Mouse (Mus musculus) MEL (cell line): Measurements from ENCODE around the gene Fat3. TPM values are rescaled to one million over a fixed set of nuclear protein-coding genes. Genes with fewer than 3 reads are reported as not detected.

Experiments used
- DNase-seq: peaks from one replicate; pipeline ENCODE4 v3.0.0; 2011; ENCODE audit warnings: low read depth, low spot score
- H3K27ac ChIP-seq: 2 replicates; pipeline ENCODE4 v1.5.1; 2012; ENCODE audit warnings: low read depth, mild to moderate bottlenecking, control low read depth, low read length, moderate library complexity; ENCODE audit not compliant: control insufficient read depth
- H3K27me3 ChIP-seq, 2 experiments: fragments of 150-350 bp in 1 of 2; sonication (generic) in 1 of 2; 2 replicates each; pipeline ENCODE4 v1.6.1; 2012; ENCODE audit warnings: low read length in 2 of 2, mild to moderate bottlenecking in 2 of 2, improper control_type of control experiment in 1 of 2, moderate library complexity in 1 of 2; ENCODE audit not compliant: insufficient read depth in 2 of 2, control insufficient read depth in 1 of 2
- H3K36me3 ChIP-seq, 2 experiments: 2 replicates each; pipeline ENCODE4 v1.6.1; 2012 to 2014; ENCODE audit warnings: low read length in 2 of 2, improper control_type of control experiment in 1 of 2, inconsistent platforms in 1 of 2, mild to moderate bottlenecking in 1 of 2; ENCODE audit not compliant: insufficient read depth in 2 of 2, control insufficient read depth in 1 of 2
- H3K4me1 ChIP-seq, 2 experiments: fragments of 150-350 bp in 1 of 2; sonication (generic) in 1 of 2; 2 replicates each; pipeline ENCODE4 v1.6.1; 2012; ENCODE audit warnings: low read length in 2 of 2, improper control_type of control experiment in 1 of 2, mild to moderate bottlenecking in 1 of 2; ENCODE audit not compliant: insufficient read depth in 2 of 2, control insufficient read depth in 1 of 2
- H3K4me3 ChIP-seq, 2 experiments: fragments of 150-350 bp in 1 of 2; sonication (generic) in 1 of 2; 2 replicates each; pipeline ENCODE4 v1.5.1; 2012; ENCODE audit warnings: low read depth in 2 of 2, low read length in 2 of 2, mild to moderate bottlenecking in 2 of 2, moderate library complexity in 2 of 2, control low read depth in 1 of 2, improper control_type of control experiment in 1 of 2; ENCODE audit not compliant: control insufficient read depth in 1 of 2, insufficient read depth in 1 of 2
- H3K79me2 ChIP-seq: 2 replicates; pipeline ENCODE4 v1.6.1; 2012; ENCODE audit warnings: mild to moderate bottlenecking, low read length, moderate library complexity; ENCODE audit not compliant: control insufficient read depth, poor library complexity, insufficient read depth
- H3K9ac ChIP-seq: 2 replicates; pipeline ENCODE4 v1.6.1; 2012; ENCODE audit warnings: low read depth, mild to moderate bottlenecking, control low read depth, low read length, moderate library complexity; ENCODE audit not compliant: control insufficient read depth, poor library complexity, severe bottlenecking
- H3K9me3 ChIP-seq: fragments of 150-350 bp; sonication (generic); replicated peaks from 2 replicates; pipeline ENCODE4 v1.6.1; 2012; ENCODE audit warnings: mild to moderate bottlenecking, low read length, improper control_type of control experiment, moderate library complexity; ENCODE audit not compliant: insufficient read depth
- BHLHE40 ChIP-seq: IDR thresholded peaks from 2 replicates; pipeline ENCODE4 v1.6.1; 2012; ENCODE audit warnings: low read depth, mild to moderate bottlenecking, inconsistent platforms, low read length, improper control_type of control experiment, borderline replicate concordance
- CHD1 ChIP-seq: IDR thresholded peaks from 2 replicates; pipeline ENCODE4 v1.6.1; 2012; ENCODE audit warnings: low read depth, mild to moderate bottlenecking, inconsistent platforms, low read length, improper control_type of control experiment
- E2F4 ChIP-seq: IDR thresholded peaks from 2 replicates; pipeline ENCODE4 v1.6.1; 2011; ENCODE audit warnings: low read depth, low read length, improper control_type of control experiment, borderline replicate concordance
- ELF1 ChIP-seq: IDR thresholded peaks from 2 replicates; pipeline ENCODE4 v1.6.1; 2014; ENCODE audit warnings: low read depth, mild to moderate bottlenecking, inconsistent platforms, low read length, improper control_type of control experiment, moderate library complexity
- EP300 ChIP-seq, 2 experiments: IDR thresholded peaks; 2 replicates each; pipeline ENCODE4 v1.6.1; 2011; ENCODE audit warnings: improper control_type of control experiment in 2 of 2, low read length in 2 of 2, low read depth in 1 of 2, mild to moderate bottlenecking in 1 of 2
- ETS1 ChIP-seq: IDR thresholded peaks from 2 replicates; pipeline ENCODE4 v1.6.1; 2012; ENCODE audit warnings: low read depth, mild to moderate bottlenecking, inconsistent platforms, low read length, improper control_type of control experiment, moderate library complexity
- GABPA ChIP-seq: IDR thresholded peaks from 2 replicates; pipeline ENCODE4 v1.6.1; 2012; ENCODE audit warnings: low read depth, mild to moderate bottlenecking, inconsistent platforms, low read length, improper control_type of control experiment, moderate library complexity
- HCFC1 ChIP-seq: IDR thresholded peaks from 2 replicates; pipeline ENCODE4 v1.6.1; 2012; ENCODE audit warnings: low read depth, mild to moderate bottlenecking, inconsistent platforms, low read length, improper control_type of control experiment, moderate library complexity
- JUND ChIP-seq: IDR thresholded peaks from 2 replicates; pipeline ENCODE4 v1.6.1; 2011; ENCODE audit warnings: low read depth, mild to moderate bottlenecking, improper control_type of control experiment, low read length
- KAT2A ChIP-seq: conservative IDR thresholded peaks from 2 replicates; pipeline ENCODE4 v1.6.1; 2012; ENCODE audit warnings: low read depth, low read length, improper control_type of control experiment, inconsistent platforms
- MAX ChIP-seq: IDR thresholded peaks from 2 replicates; pipeline ENCODE4 v1.6.1; 2011; ENCODE audit warnings: low read length, improper control_type of control experiment
- MEF2A ChIP-seq: IDR thresholded peaks from 2 replicates; pipeline ENCODE4 v1.6.1; 2014; ENCODE audit warnings: low read depth, mild to moderate bottlenecking, inconsistent platforms, low read length, improper control_type of control experiment; ENCODE audit not compliant: poor library complexity, insufficient replicate concordance, severe bottlenecking; ENCODE audit errors: extremely low read depth
- NELFE ChIP-seq: IDR thresholded peaks from 2 replicates; pipeline ENCODE4 v1.6.1; 2011; ENCODE audit warnings: low read depth, low read length, improper control_type of control experiment
- NRF1 ChIP-seq: IDR thresholded peaks from 2 replicates; pipeline ENCODE4 v1.6.1; 2014; ENCODE audit warnings: low read depth, mild to moderate bottlenecking, inconsistent platforms, low read length, improper control_type of control experiment, moderate library complexity; ENCODE audit not compliant: poor library complexity, insufficient read depth, severe bottlenecking
- POLR2AphosphoS2 ChIP-seq: IDR thresholded peaks from 2 replicates; pipeline ENCODE4 v1.6.1; 2011; ENCODE audit warnings: low read length, improper control_type of control experiment
- POLR2AphosphoS5 ChIP-seq: IDR thresholded peaks from 2 replicates; pipeline ENCODE4 v1.6.1; 2012; ENCODE audit warnings: low read depth, borderline replicate concordance, mild to moderate bottlenecking, inconsistent platforms, low read length, moderate library complexity, mixed read lengths
- RAD21 ChIP-seq: IDR thresholded peaks from 2 replicates; pipeline ENCODE4 v1.6.1; 2011; ENCODE audit warnings: mild to moderate bottlenecking, low read depth, low read length, improper control_type of control experiment
- RCOR1 ChIP-seq: IDR thresholded peaks from 2 replicates; pipeline ENCODE4 v1.6.1; 2012; ENCODE audit warnings: low read depth, mild to moderate bottlenecking, inconsistent platforms, low read length, improper control_type of control experiment
- SIN3A ChIP-seq: IDR thresholded peaks from 2 replicates; pipeline ENCODE4 v1.6.1; 2012; ENCODE audit warnings: low read length, improper control_type of control experiment, inconsistent platforms
- SMC3 ChIP-seq: IDR thresholded peaks from 2 replicates; pipeline ENCODE4 v1.6.1; 2011; ENCODE audit warnings: low read depth, low read length, improper control_type of control experiment
- TBP ChIP-seq: IDR thresholded peaks from 2 replicates; pipeline ENCODE4 v1.8.0; 2011; ENCODE audit warnings: low read depth, low read length, improper control_type of control experiment
- TCF12 ChIP-seq: IDR thresholded peaks from 2 replicates; pipeline ENCODE4 v1.6.1; 2014; ENCODE audit warnings: low read depth, mild to moderate bottlenecking, inconsistent platforms, low read length, improper control_type of control experiment, moderate library complexity
- UBTF ChIP-seq: IDR thresholded peaks from 2 replicates; pipeline ENCODE4 v1.6.1; 2012; ENCODE audit warnings: low read depth, mild to moderate bottlenecking, inconsistent platforms, low read length, improper control_type of control experiment, moderate library complexity, borderline replicate concordance; ENCODE audit not compliant: insufficient read depth
- USF1 ChIP-seq: IDR thresholded peaks from 2 replicates; pipeline ENCODE4 v1.6.1; 2014; ENCODE audit warnings: low read depth, mild to moderate bottlenecking, inconsistent platforms, low read length, improper control_type of control experiment, moderate library complexity
- polyA plus RNA-seq, 2 experiments: library from polyadenylated mRNA; stranded (reverse) in 1 of 2; unstranded in 1 of 2; fragments of >175 nt in 1 of 2; fragments of >200 nt in 1 of 2; gene quantifications; 2 replicates each; pipeline versions ENCODE4 v1.2.1 to v1.2.4; 2012; ENCODE audit warnings: low replicate concordance in 2 of 2, low read depth in 1 of 2; ENCODE audit not compliant: insufficient read length in 2 of 2, insufficient read depth in 1 of 2, missing spikeins in 1 of 2
- total RNA-seq: library from RNA; depleted of rRNA; stranded (reverse); fragments of 300-350 nt; gene quantifications from 2 replicates; pipeline ENCODE4 v1.2.3, GENCODE M21; 2012

Gene Fat3
- total and polyA plus RNA-seq, 3 experiments, result 1.5 to 1.8 TPM; not detected in 1

- TF ChIP-seq UBTF, result no peak
- no peak for TF ChIP-seq CHD1
- no peak for TF ChIP-seq POLR2AphosphoS5
- TF ChIP-seq NRF1, result no peak
- TF ChIP-seq POLR2AphosphoS2, result no peak
- TF ChIP-seq RCOR1, result no peak
- no peak; the same call in 1 of the 2 replicates for TF ChIP-seq BHLHE40
- no peak for TF ChIP-seq ELF1
- no peak for TF ChIP-seq E2F4
- peak; percentile 87 for TF ChIP-seq USF1
These were observed 620.9 kb downstream of the Fat3 start (continued) for GRCm38 (mm10) chr9:15880160-15880603.

- Histone ChIP-seq H3K4me3 (no peak within 1 kb of the TSS), H3K36me3 (no peaks in the 10 kb centered on the region)
- TF ChIP-seq MEF2A, result no peak
- TF ChIP-seq MAX, result no peak
- TF ChIP-seq ETS1, result no peak
- no peak for TF ChIP-seq HCFC1
- no peak for TF ChIP-seq GABPA
- TF ChIP-seq, all 39 proteins: peak for 0
- Histone ChIP-seq H3K79me2 (no peaks in the 10 kb centered on the region), H3K9me3 (no peaks in the 10 kb centered on the region), H3K9ac (no peak within 1 kb of the TSS), H3K27me3 (no peaks in the 10 kb centered on the region), H3K4me1 (no peaks in the 10 kb centered on the region), H3K27ac (no peak within 1 kb of the TSS)
- no peak for DNase-seq
These were observed 626.5 kb downstream of the Fat3 start, which contains the start of gene Mtnr1b for GRCm38 (mm10) chr9:15874506-15875160. Gene Mtnr1b (minus strand): TSS chr9:15874556.

GRCm38 (mm10) chr9:15870013-15870412 lies 631.1 kb downstream of the Fat3 start:
- Histone ChIP-seq H3K9me3 (no peaks in the 10 kb centered on the region), H3K4me3 (no peak overlapping the region), H3K9ac (no peak overlapping the region), H3K4me1 (no peaks in the 10 kb centered on the region), H3K27ac (no peak overlapping the region), H3K79me2 (no peaks in the 10 kb centered on the region), H3K36me3 (no peaks in the 10 kb centered on the region), H3K27me3 (peaks cover 0 to 2% of the 10 kb centered on the region in 2 experiments; a peak in 2 of 4 replicates)
- TF ChIP-seq BHLHE40 (no peak), TBP (no peak), NRF1 (no peak), ETS1 (no peak), KAT2A (no peak), RCOR1 (no peak), HCFC1 (no peak), MEF2A (no peak), USF1 (no peak), NELFE (no peak), JUND (no peak), SMC3 (no peak), EP300 (IDR thresholded peaks at IDR 0.05; ENCODE audit: low read depth in 1 of 2, low read length in 2 of 2) (no peak), POLR2AphosphoS2 (no peak), RAD21 (no peak), SIN3A (no peak), GABPA (no peak), TCF12 (no peak)
- DNase-seq, result no peak
